Mouse (Mus musculus) brain, embryonic 14.5 days (tissue): Measurements from ENCODE around the gene Creb5.

ENCODE experiments used
- CTCF ChIP-seq: fragments of 200-500 bp; IDR thresholded peaks from 2 replicates; pipeline ENCODE4 v1.5.1; 2012; ENCODE audit warnings: inconsistent platforms, mild to moderate bottlenecking, moderate library complexity, borderline replicate concordance; ENCODE audit not compliant: insufficient read depth, insufficient read length; ENCODE audit errors: extremely low read depth
- POLR2A ChIP-seq: fragments of 200-500 bp; IDR thresholded peaks from 2 replicates; pipeline ENCODE4 v1.6.1; 2012; ENCODE audit warnings: mild to moderate bottlenecking, inconsistent platforms, borderline replicate concordance; ENCODE audit not compliant: poor library complexity, insufficient read depth, insufficient read length, severe bottlenecking; ENCODE audit errors: extremely low read depth

- TF ChIP-seq POLR2A (no peak), CTCF (no peak)
These were observed 369.4 kb downstream of the Creb5 start for GRCm38 (mm10) chr6:53656466-53656865.
